Mouse (Mus musculus): Measurements from ENCODE around the gene Atp1b3.

- TF ChIP-seq CTCF (conservative IDR thresholded peaks at IDR 0.05; ENCODE audit: low read length) = no peak
- no peak for TF ChIP-seq NANOG (IDR thresholded peaks at IDR 0.05; ENCODE audit: borderline replicate concordance, low read length)
Measured at GRCm38 (mm10) chr9:96324502-96324901, 39.7 kb downstream of the Atp1b3 start.

Data from E14TG2a.4 (cell line).